Mouse (Mus musculus): ENCODE data around the gene Foxo3. TPM values are rescaled to one million over a fixed set of nuclear protein-coding genes. Genes with fewer than 3 reads are reported as not detected.

Foxo3 gene
- polyA plus RNA-seq, 1 experiment = 13.4 TPM

GRCm38 (mm10) chr10:42277476-42278306, 1.1 kb upstream of the Foxo3 start:
- peak; percentile 91 for DNase-seq (ENCODE audit: low read depth, low spot score)
- WGBS = under 1% methylated on average over 78 of the region's 78 CpGs

GRCm38 (mm10) chr10:42275871-42276501, 569 bp downstream of the Foxo3 start:
- WGBS = under 1% methylated on average over 40 of the region's 40 CpGs
- DNase-seq (ENCODE audit: low read depth, low spot score) = no peak

- WGBS = under 1% methylated on average over 52 of the region's 54 CpGs
- no peak for DNase-seq (ENCODE audit: low read depth, low spot score)
Measured at GRCm38 (mm10) chr10:42275401-42275870, 1.1 kb downstream of the Foxo3 start.

GRCm38 (mm10) chr10:42274712-42275400, 1.7 kb downstream of the Foxo3 start:
- WGBS = 12% methylated on average over 65 of the region's 65 CpGs
- no peak for DNase-seq (ENCODE audit: low read depth, low spot score)

- 17% methylated on average over 21 of the region's 21 CpGs for WGBS
- DNase-seq (ENCODE audit: low read depth, low spot score) = no peak
Measured at GRCm38 (mm10) chr10:42273760-42274691, 2.5 kb downstream of the Foxo3 start.

- 80% methylated on average over 6 of the region's 6 CpGs for WGBS
- no peak for DNase-seq (ENCODE audit: low read depth, low spot score)
Measured at GRCm38 (mm10) chr10:42273403-42273759, 3.2 kb downstream of the Foxo3 start.

GRCm38 (mm10) chr10:42271454-42272230, 4.9 kb downstream of the Foxo3 start:
- no peak for DNase-seq (ENCODE audit: low read depth, low spot score)
- 78% methylated on average over 11 of the region's 11 CpGs for WGBS

GRCm38 (mm10) chr10:42270277-42271083, 6.1 kb downstream of the Foxo3 start:
- DNase-seq (ENCODE audit: low read depth, low spot score) = peak; percentile 57

GRCm38 (mm10) chr10:42269281-42270025, 7.1 kb downstream of the Foxo3 start:
- DNase-seq (ENCODE audit: low read depth, low spot score) = no peak
- 43% methylated on average over 15 of the region's 15 CpGs for WGBS

More at GRCm38 (mm10) chr10:42270277-42271083, 6.1 kb downstream of the Foxo3 start:
- 27% methylated on average over 10 of the region's 10 CpGs for WGBS

GRCm38 (mm10) chr10:42267811-42268545, 8.6 kb downstream of the Foxo3 start:
- 66% methylated on average over 5 of the region's 5 CpGs for whole genome bisulfite sequencing
- DNase-seq (ENCODE audit: low read depth, low spot score) = no peak

GRCm38 (mm10) chr10:42265021-42265689, 11.4 kb downstream of the Foxo3 start:
- 89% methylated on average over 11 of the region's 11 CpGs for WGBS
- no peak for DNase-seq (ENCODE audit: low read depth, low spot score)

- 57% methylated on average over 5 of the region's 5 CpGs for WGBS
- no peak for DNase-seq (ENCODE audit: low read depth, low spot score)
Measured at GRCm38 (mm10) chr10:42264195-42264594, 12.4 kb downstream of the Foxo3 start.

GRCm38 (mm10) chr10:42263701-42264100, 12.9 kb downstream of the Foxo3 start:
- DNase-seq (ENCODE audit: low read depth, low spot score) = no peak
- 58% methylated on average over 8 of the region's 8 CpGs for WGBS

- no peak for DNase-seq (ENCODE audit: low read depth, low spot score)
- 54% methylated on average over 3 of the region's 3 CpGs for WGBS
Measured at GRCm38 (mm10) chr10:42262061-42262460, 14.5 kb downstream of the Foxo3 start.

GRCm38 (mm10) chr10:42261103-42261502, 15.5 kb downstream of the Foxo3 start:
- WGBS = 90% methylated on average over 8 of the region's 8 CpGs

GRCm38 (mm10) chr10:42260523-42260922, 16.0 kb downstream of the Foxo3 start:
- no peak for DNase-seq (ENCODE audit: low read depth, low spot score)
- 59% methylated on average over 8 of the region's 8 CpGs for WGBS

More at GRCm38 (mm10) chr10:42261103-42261502, 15.5 kb downstream of the Foxo3 start:
- DNase-seq (ENCODE audit: low read depth, low spot score) = no peak

All from large intestine, adult 2 months (tissue).